Mouse (Mus musculus): ENCODE data around the gene Fbxl13.
A peak's percentile ranks its signal among the peaks of the same experiment; 100 is the strongest.

The Fbxl13 gene

DNA sequence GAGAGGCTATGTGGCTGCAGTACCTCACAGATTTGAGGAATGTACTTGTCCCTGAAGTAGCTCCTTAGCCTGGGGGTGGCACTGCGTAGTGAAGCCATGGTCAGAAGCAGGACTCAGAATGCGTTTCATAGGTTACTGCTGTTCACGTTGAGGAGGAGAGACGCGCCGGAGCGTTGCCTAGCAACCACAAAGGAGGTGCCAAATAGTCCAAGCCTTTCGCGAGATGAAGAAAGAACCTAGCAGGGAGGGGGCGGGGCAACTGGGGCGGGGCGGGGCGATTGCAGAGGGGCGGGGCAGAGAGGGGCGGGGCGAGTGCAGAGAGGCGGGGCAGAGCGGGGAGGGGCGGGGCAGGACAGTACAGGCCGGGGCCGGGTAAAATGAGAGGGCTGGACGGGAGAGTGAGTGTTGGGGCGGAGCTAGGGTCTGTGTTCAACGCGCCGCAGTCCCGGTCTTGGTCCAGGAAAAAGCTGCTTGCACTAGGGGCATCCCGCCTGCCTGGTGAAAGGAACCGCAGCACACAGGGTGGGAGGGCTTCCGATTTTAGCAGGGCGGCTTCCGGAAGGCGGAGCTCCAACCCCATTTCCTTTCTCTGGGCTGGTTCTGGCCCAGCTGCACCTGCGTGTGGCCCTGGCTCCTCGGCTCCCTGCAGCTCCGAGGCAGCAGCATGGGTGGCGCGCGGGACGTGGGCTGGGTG is at the start of gene Fbxl13, which contains the start of gene Armc10:
Gene Fbxl13, minus strand, starts transcription at position 196 of the 694 bp plus-strand sequence.
Gene Armc10, plus strand, starts transcription at position 375 of the 694 bp plus-strand sequence.
- peak; percentile 77 to 79 for DNase-seq

DNA sequence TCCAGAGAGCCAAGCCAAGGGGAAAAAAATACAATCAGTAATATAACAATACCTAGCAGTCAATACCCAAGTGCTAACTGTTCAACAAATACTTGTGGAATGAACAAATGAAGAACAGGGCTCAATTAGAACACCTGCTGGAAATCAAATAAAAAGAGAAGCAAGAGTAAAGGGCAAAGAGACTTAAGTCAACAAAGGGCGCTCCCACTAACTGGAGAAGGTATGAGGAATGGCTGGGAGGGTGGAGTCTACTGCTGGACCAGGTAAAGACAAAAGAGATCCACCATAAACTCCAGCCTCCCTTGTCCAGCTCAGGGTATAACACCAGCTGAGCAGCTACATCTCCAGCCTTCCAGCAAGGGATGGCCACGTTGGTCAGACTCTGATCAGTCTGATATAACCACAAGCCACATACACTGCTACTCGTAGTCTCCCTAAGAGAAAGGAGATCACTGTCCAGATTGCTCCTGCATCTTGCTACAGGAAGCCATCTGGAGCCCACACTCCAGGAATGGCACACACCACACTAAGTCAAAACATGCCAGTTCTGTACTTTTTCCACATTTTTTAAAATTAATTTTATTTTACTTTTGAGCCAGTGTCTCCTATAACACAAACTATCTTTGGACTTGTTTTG is 49.5 kb upstream of the Fbxl13 start:
- DNase-seq = no peak

DNA sequence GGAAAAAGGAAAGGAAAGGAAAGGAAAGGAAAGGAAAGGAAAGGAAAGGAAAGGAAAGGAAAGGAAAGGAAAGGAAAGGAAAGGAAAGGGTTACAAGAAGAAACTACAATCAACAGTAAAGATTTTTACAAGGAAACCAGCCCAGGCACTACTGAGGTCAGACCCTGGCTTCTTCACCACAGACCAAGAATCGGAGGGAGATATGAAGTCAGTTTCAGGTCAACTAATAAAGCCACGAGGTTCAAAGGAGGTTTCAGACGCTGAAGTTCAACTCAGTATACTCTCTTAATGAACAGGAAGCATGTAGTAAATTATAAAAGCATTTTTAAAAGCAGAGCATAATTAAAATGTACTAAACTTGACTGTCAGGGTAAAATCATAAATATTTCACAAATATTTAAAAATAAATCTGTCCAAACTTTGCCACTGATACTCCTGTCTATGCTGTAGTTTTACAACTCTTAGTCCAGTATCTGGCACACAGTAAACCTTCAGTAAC is 48.0 kb upstream of the Fbxl13 start:
- no peak for DNase-seq

DNA sequence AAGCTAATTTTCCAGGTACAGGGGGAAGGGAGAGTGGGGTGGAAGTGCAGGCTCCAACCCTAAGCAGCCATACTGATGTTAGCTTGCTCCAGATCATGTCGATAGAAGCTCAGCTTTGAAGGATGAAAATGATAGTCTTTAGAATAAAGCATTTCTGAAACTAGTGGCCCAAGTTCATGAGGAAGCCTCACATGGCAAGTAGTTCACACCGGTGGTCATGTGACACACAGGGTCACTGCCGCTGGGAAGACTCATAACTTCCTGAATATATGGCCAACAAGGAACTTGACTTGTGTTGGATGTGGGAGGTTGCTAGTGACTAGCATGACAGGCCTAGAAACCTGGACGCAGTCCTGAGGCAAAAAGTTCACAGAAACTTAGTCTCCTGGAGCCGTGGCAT is 46.8 kb upstream of the Fbxl13 start:
- no peak for DNase-seq

DNA sequence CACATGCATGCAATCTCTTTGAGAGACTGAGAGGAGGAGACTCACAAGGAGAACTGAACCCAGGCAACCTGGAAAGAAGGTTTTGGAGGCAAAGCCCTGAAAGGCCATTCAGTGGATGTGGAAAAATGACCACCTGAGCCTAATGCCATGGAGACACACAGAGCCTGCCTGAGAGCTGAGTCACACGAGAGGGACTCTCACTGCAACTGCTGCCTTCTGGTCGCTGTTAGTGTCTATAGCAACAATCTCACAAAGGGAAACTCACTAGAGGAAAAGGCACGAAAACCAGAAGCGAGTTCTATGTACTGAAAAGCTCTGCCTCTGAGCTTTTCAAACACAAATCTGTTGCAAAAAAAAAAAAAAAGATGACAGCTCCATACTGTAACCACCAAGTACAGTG is 41.6 kb upstream of the Fbxl13 start:
- no peak for DNase-seq

DNA sequence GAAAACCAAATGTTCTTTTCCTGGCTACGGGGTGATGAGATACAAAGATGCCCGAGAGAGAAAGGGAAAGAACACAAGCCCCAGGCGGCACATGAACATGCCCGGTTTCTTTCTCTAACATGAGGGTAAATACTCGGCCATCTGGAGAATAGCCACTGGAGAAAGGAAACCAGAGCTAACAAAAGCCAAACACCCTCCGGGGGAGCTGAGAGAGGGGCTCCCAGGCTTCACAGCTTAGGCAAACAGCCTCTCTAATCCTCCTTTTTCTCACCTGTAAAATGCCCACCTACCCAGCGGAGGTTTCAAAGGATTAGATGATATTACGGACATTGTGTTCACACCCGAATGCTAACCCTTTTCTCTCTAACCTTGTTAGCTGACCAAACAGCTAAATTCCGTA is 39.6 kb upstream of the Fbxl13 start:
- DNase-seq = no peak

DNA sequence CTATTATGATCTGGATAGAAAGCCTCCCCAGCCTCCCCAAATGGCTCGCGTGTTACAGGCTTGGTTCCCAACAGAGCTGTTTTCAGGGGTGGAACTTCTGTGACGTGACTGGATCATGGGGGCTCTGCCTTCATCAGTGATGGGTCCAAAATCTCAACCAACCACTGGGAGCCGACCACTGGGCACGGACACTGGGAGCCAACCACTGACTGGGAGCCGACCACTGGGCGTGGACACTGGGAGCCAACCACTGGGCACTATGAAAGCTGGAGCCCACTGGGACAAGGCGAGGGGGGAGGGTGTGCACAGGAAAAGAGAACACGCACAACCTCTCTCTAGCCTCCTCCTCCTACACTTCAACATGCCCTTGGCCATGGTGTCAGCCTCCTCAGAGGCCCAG is 38.4 kb upstream of the Fbxl13 start:
- no peak for DNase-seq

DNA sequence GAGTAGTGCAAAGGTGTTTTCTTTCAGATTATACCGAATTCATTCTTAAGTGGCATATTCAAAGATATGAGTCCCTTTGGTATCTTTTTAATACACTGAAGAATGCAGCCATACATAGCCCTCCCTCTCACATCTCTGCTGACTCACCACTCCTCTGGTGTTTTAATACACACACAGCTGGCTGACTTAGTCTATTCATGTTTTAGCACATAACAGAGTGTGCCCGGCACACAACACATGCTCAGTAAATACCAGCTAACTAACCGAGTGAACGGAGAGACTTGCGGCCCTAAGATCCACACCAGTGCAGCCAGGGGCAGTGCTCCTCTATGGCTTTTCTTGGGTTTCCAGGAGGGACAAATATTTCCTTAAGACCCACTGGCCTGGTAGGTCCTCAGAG is 35.5 kb upstream of the Fbxl13 start:
- no peak for DNase-seq

DNA sequence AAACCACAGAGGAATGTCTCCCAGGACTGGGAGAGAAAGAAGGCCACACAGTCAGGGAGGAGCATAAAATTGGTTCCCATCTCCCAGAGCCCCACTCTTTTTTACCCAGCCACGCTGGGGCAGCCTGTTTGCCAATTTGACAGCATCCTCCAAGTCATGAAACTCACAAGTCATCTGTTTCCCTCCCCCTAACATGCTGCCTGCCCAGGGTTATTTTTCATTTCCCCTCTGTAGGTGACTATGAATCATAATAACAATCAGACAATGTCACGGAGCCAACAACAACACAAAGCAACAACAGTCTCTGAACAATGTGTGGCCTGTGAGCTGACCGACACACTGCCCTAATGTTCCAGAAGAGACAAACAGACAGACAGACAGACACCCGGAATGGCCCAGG is 34.6 kb upstream of the Fbxl13 start:
- DNase-seq = no peak

DNA sequence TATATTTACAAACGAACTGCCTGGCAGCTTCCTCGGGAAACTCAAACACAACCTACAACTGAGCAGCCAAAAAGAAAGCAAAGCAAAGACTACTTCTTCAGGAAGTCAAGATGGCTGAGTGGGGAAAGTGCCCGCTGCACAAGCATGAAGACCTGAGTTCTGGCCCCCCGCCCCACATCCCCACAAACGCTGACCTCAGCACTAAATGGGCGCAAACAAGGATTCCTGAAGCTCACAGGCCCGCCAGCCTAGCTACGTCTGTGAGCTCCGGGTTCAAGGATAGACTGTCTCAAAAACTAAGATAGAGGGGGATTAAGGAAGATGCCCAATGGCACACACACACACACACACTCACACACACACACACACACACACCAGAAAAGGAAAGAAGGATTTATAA is 32.9 kb upstream of the Fbxl13 start:
- DNase-seq = no peak

DNA sequence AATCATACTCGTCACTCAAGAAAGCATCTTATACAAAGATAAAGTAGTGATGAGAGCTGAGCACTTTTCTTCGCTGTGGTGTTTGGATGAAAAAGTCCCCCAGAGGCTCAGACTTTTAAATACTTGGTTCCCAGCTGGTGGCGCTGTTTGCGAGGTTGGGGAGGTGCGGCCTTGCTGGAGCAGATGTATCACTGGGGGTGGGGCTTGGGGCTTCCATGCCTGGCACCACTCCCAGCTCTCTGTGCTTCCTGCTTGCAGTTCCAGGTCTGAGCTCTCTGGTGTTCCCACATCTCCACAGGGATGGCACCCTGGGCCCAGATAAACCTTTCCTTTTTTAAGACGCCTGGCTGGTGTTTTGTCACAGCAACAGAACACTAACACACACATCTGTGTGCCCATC is 32.5 kb upstream of the Fbxl13 start:
- no peak for DNase-seq

DNA sequence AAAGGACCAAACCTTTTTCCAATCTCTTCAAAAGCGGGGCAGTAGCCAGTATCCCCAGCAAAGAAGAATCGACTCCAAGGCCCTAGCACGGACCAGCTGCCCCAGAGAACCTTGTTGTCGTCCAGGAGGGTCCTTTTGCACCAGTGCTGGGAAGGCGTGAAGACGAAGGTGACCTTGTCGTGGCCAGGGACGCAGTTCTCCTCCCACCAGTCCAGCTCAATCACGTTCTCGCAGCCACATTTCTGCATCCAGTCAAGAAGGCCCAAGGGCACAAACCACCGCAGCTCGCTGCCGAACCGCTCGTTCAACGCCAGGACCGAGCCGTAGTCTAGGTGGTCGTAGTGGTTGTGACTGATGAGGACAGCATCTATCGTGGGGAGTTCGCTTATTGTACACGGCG is 30.1 kb upstream of the Fbxl13 start:
- no peak for DNase-seq

DNA sequence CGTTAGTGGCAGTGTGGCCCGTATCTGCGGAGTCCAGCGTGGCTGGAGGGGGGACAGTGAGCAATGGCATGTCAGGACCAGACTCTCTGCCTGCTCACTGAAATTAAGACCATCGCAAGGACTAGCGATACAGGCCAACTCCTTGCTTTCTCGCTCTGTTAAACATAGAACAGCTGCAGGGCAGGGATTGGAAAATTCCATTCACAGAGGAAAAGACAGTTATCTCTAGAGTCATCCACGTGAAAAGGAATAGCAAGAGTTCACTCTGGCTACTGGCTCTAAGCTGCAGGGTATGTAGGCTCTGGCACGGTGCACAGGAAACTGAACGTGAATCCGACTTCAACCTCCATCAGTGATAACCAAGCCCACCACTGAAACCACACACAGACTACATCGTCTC is 29.6 kb upstream of the Fbxl13 start:
- DNase-seq = no peak

DNA sequence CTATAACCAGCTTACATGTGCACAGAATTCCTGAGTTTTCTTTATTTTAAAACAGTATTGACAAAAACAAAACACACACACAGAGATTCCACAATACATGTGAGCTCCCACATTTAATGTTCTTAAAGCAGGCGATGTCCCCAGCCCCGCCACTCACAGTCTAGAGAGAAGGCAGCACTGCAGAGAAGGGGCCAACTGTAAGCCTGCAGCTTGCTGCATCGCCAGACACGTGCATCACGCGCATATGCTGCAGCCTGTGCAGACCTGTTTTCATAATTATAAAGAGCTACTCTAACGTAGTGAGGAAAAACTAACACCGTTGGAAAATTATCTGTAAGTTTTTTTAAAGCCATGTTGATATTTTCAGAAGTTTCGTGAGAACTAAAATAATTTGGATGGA is 28.3 kb upstream of the Fbxl13 start:
- no peak for DNase-seq

DNA sequence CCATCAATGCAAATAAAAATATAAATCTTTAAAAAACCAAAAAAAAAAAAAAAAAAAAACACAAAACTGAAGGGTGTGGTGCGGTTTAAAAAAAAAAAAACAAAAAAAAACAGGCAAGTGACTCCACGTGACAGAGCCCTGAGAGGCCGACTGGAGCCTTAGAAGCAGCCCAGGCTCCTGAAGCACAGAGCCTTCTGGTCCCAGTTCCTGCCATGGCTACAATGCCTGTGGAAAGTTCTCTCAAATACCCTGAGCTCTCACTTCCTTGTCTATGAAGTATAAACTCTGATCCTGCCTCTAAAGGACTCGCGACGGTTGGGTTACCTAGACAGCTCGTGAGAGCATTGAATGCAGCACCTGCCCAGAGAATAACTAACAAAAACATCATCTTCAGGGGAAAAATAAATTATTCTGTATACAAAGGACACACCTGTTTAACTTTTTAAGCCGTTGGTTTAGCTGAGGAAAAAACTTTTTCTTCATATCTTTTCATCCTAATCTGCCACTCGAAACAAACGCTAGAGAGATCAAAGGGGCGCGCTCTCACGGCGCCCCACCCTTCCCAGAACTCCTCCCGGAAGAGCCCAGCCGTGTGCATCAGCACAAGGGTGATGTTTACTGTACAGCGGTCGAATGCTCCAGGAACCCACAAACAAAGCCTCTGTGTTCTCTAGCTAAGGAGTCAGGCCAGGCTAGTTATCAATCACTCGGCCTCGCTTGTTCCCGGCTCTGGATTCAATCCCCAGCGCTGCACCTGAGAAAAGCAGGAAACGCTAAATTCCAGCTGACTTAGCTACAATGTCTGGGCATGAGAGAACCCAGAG is 27.6 kb upstream of the Fbxl13 start:
- DNase-seq = peak in 1 of 2 experiments; percentile 22

DNA sequence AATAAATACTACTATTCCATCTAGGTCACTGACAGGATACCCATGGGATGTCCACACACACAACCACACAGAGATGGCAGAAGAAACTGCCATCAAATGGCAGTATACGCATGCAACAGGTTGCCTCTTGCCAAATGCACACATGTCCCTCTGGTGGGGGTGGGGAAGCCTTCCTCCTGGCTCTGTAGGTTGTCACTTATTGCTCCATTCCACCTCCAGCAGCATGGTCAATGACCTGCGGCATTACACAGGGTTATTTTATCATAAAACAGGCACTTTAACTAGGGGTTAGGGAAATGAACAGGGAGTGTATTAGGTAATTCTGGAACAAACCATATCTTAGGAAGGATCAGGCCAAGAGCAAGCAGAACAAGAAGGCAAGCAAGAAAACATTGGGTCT is 23.9 kb upstream of the Fbxl13 start:
- DNase-seq = no peak

DNA sequence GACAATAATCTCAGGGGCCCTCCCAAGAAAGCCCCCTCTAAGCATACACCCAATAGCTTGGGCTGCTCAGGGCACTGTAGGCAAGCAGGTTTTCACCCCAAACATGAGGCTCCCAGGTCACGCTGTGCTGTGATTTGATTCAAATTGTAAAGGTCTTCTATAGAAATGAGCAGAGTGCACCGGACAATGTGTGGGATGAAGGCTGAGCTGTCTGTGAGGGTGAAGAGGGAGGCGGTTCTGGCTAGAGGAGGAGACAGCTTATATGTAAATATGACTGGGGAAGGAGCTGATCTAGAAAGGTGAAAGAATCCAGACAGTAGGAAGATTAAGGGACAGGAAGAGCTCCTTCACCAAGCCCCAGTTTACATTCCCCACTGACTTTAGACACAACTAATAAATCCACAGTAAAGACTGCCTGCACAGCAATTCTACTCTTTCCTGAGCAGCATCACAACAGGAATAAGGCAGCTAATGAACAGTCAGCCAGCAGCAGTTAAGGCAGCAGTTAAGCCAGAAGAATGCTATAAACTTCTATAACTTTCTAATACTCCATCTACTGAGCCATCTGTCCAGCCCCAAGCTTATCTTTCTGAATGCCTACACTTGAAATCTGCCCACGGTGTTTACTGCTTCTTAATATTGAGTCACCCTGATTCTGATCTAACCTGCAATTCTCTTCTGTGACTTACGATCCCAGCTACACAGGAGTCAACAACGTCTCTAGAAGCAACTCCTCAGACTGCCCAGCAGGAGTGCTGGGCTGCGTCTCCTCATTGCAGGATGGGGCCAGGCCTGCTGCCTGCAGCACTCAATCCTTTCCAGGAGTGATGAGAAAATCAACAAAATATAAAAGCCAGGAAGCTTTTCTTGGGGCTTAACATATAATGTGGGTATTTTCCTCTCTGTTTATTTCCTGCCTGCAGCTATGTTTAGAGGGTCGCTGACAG is 22.0 kb upstream of the Fbxl13 start:
- no peak for DNase-seq

DNA sequence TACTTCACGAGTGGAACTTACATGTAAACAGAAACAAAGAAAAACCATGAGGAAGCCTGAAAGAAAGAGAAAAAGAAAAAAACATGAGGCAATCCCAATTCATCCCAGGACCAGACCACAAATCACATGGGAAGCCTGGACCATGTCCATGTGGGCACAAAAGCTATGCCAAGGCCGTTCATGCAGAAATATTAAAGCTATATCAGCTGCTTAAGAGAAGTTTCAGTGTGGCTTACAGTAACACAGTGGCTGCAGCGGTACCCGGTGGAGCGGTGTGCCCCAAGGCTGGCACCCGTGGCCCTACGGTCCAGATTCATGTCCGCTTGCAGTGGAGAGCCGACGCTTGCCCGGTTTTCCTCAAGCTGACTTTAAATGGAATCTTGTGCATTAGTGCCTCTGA is 17.6 kb upstream of the Fbxl13 start:
- DNase-seq = no peak

DNA sequence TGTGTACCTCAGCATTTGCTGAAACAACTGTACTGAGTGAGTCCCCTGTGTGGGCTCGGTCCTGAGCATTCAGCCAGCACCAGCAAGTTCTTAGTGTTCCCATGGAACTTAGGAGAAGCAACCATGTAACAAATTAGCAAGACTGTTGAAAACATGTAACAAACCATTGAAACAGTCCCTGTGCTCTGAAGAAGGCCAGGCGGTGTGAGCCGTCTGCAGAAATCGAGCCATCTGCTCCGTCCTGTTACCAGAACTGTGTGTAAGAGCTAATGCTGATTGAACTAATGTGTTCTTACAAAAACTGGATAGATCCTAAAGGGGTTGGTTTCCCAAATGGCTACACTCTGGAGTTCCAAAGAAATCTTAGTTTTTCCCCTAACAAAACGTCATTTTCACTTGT is 15.4 kb upstream of the Fbxl13 start:
- no peak for DNase-seq

DNA sequence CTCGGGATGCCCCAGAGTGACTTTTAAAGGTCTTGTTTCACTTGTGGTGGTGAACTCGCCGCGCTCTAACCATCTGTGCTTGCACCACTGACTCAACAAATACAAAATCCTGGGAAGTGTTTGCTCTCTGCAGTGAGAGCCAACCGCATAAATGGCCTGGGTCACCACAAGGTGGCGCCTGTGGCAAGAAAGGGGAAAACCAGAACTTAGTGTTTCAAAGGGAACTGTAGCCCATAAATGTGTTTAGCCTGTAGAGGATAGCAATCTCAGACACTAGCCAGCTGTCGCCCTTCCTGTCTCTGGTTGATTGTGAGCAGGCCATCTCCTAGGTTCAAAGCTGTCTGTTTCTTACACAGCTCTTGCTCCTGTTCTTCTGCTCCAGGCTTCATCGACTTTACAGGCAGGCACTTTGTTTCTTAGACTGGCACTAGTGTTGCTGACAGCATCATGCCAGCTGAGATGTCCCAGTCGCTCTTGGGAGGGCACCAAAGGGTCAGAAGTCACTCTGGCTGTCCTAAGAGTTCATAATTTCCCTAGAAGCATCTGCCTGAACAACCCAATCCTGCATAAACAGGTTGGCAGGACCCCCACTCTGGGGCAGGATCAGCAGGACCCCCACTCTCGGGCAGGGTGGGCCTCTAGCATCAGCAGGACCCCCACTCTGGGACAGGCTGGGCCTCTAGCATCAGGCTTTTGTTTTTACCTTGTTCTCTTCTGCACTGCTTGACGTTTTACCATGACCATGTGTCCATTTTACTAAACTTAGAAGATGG is 13.4 kb upstream of the Fbxl13 start:
- peak; percentile 53 to 74 for DNase-seq

DNA sequence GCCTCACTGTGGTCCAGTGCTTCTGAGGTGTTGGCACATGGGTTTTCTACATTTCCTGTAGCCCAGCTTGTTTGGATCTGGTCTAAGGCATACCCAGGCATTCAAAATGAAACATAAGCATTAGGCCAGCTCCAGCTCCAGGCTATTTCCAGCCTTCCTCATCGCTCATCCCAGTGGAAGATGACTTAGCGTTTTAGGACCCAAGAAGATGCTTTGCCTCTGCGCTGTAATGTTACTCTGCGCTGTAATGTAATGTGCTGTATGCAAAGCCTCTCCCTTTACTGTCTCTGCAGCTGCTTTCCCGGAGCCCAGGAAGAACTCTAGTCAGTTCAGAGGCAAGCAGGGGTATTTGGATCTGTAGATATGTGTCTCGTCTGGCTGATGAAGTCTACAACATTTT is 12.6 kb upstream of the Fbxl13 start:
- DNase-seq = no peak

DNA sequence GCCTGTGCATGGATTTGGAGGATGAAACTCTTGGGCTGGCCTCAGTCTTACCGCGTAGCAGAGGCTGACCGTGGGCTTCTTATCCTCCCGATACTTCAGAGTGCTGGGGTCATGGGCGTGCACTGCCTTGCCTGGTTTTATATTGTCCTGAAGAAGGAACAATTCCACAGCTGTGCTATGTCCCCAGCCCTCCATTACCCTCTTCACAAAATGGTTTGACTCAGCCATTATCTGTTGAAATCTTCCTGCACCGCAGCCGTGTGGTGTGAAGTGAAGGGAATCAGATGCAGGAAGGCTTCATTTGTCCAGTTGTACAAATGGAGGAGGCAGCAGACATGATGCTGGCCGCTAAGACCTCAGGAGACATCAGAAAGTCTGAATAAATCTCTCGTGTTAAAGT is 11.5 kb upstream of the Fbxl13 start:
- DNase-seq = no peak
